Mouse (Mus musculus) testis, adult 2 months (tissue): ENCODE results near the gene Ssbp3.

Source experiments
- CTCF ChIP-seq: fragments of 200-500 bp; IDR thresholded peaks from 2 replicates; pipeline ENCODE4 v1.5.1; 2012; ENCODE audit warnings: low read depth, mild to moderate bottlenecking, inconsistent platforms, low read length, moderate library complexity; ENCODE audit not compliant: control insufficient read depth, insufficient read depth, insufficient replicate concordance
- POLR2A ChIP-seq: fragments of 200-500 bp; IDR thresholded peaks from 2 replicates; pipeline ENCODE4 v1.6.1; 2012; ENCODE audit warnings: low read depth, mild to moderate bottlenecking, inconsistent platforms, low read length, moderate library complexity; ENCODE audit not compliant: control insufficient read depth

- TF ChIP-seq CTCF: no peak
- no peak for TF ChIP-seq POLR2A
Observed at GRCm38 (mm10) chr4:107006229-107006628, 95.7 kb downstream of the Ssbp3 start.
